Mouse (Mus musculus) hindbrain, postnatal 0 days (tissue): ENCODE measurements around the gene Dnah14. TPM values are rescaled to one million over a fixed set of nuclear protein-coding genes. Genes with fewer than 3 reads are reported as not detected.

Source experiments
- ATAC-seq: fragments of 200-750 bp; cut with Nextera tagmentation; 2 replicates; pipeline ENCODE4 v1.8.0; 2017; ENCODE audit warnings: mild to moderate bottlenecking, moderate TSS enrichment, moderate library complexity
- DNase-seq: peaks from one replicate; pipeline ENCODE4 v3.0.0-alpha.2; 2015; ENCODE audit warnings: low spot score
- H3K27ac ChIP-seq: fragments of 300-500 bp; sonication (generic); 2 replicates; pipeline ENCODE4 v1.5.1; 2014; ENCODE audit warnings: mild to moderate bottlenecking
- H3K27me3 ChIP-seq: fragments of 300-500 bp; sonication (generic); 2 replicates; pipeline ENCODE4 v1.6.1; 2014; ENCODE audit warnings: low read length, mixed read lengths; ENCODE audit not compliant: insufficient read depth
- H3K36me3 ChIP-seq: fragments of 300-500 bp; sonication (generic); 2 replicates; pipeline ENCODE4 v1.6.1; 2014; ENCODE audit warnings: low read length, mixed read lengths; ENCODE audit not compliant: insufficient read depth
- H3K4me1 ChIP-seq: fragments of 300-500 bp; sonication (generic); 2 replicates; pipeline ENCODE4 v1.6.1; 2014; ENCODE audit warnings: antibody characterized with exemption, low read length, mixed read lengths; ENCODE audit not compliant: insufficient read depth
- H3K4me2 ChIP-seq: fragments of 300-500 bp; sonication (generic); 2 replicates; pipeline ENCODE4 v1.6.1; 2014; ENCODE audit warnings: low read depth, mild to moderate bottlenecking, low read length, moderate library complexity, mixed read lengths
- H3K4me3 ChIP-seq: fragments of 300-500 bp; sonication (generic); 2 replicates; pipeline ENCODE4 v1.5.1; 2014; ENCODE audit warnings: low read length
- H3K9ac ChIP-seq: fragments of 300-500 bp; sonication (generic); replicated peaks from 2 replicates; pipeline ENCODE4 v1.6.1; 2014; ENCODE audit warnings: mild to moderate bottlenecking, low read length, moderate library complexity, mixed read lengths
- H3K9me3 ChIP-seq: fragments of 300-500 bp; sonication (generic); 2 replicates; pipeline ENCODE4 v1.6.1; 2016; ENCODE audit warnings: low read length, mixed read lengths
- CTCF ChIP-seq: IDR thresholded peaks from 2 replicates; pipeline ENCODE4 v1.5.1; 2016; ENCODE audit warnings: antibody characterized with exemption, control low read depth, low read depth
- WGBS: fragments of 180-500 bp; shearing (Covaris S2); extraction: QIAGEN DNeasy Blood & Tissue Kit; methylation state at CpG from one replicate; pipeline ENCODE4 v1.1.7; 2014; 5-methylcytosine and 5-hydroxymethylcytosine counted together
- polyA plus RNA-seq: library from polyadenylated mRNA; unstranded; fragments of >200 nt; fragmentation: Nextera tagmentation; extraction: Ambion mirVana; gene quantifications from 2 replicates; pipeline ENCODE4 v1.2.1, GENCODE M21; 2015
- total RNA-seq: library from RNA; depleted of rRNA; stranded (reverse); fragments of >200 nt; gene quantifications from 2 replicates; pipeline ENCODE4 v1.2.3, GENCODE M21; 2014

The Dnah14 gene
- total and polyA plus RNA-seq, 2 experiments from 2014 or later = 0.05 to 0.80 TPM

DNA sequence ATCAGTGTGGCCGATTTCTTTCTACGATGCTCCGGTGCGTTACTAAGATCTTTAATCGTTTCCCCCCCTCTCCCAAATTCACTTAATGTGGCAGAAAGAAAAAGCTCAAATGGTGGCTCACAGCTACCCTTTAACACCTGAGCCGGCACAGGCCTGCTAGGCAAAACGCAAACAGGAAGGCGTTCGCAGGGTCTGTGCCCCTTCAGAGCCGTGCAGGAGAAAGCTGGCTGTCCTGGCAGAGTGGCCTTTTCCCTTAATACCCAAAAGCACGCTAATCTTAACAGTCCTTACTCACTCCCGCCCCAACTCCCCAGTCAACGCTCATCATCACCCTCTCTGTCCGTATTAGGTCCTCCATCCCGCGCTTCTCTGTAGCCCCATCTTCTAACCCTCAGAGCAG lies 265.0 kb downstream of the Dnah14 start:
- H3K9me3 ChIP-seq = no peaks in the 10 kb centered on the region
- peak overlapping the region; percentile 84 for H3K4me2 ChIP-seq
- no peak for ATAC-seq
- TF ChIP-seq CTCF = no peak
- peaks cover under 1% of the 10 kb centered on the region; the same call in 1 of the 2 replicates for H3K36me3 ChIP-seq
- under 1% methylated on average over 16 of the region's 16 CpGs for WGBS
- H3K4me1 ChIP-seq = peaks cover 9% of the 10 kb centered on the region; the same call in 1 of the 2 replicates
- peak; percentile 33 for DNase-seq
- peak overlapping the region; percentile 91 for H3K27ac ChIP-seq
- H3K9ac ChIP-seq = peak overlapping the region; percentile 71
- H3K4me3 ChIP-seq = peak overlapping the region; percentile 89
- H3K27me3 ChIP-seq = no peaks in the 10 kb centered on the region

DNA sequence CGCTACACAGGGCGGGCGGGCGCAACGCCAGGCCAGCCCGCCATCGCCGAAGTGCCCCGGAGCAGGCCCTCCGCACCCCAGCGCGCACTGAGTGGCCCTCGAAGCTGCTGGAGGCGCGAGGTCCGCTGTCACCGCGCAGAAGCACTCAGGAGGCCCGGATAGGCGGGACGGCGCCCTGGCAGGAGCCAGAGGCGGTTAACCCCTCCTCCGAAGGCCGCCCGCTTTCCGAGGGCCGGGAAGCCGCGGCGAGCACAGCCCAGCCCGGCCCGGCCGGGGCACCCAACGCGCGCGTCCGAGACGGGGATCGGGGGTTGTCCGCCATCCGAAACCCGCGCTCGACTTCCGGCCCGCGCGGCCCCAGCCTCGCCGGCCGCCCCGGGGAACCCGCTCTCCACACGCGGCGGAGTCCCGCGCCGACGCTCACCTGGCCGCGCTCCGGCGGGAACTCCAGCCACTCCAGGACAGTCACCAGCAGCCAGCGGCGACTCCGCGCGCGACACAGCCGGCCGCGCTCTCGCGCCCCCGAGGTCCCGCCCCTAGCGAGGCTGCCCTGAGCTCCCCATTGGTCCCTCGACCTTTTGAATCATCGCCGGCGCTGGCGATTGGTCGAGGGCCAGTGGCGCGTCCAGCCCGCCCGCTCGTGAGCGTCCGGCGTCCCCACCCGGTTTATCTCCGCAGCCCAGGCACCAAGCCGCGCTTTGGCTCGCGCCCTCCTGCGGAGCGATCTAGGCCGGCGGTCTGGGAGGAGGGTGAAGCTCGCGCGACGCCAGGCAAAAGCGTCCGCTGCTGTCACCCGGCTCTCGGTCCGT lies 265.7 kb downstream of the Dnah14 start:
- H3K9me3 ChIP-seq = no peaks in the 10 kb centered on the region
- no peaks in the 10 kb centered on the region for H3K36me3 ChIP-seq
- peak overlapping the region; percentile 84 for H3K4me2 ChIP-seq
- ATAC-seq (peak; percentile 98), DNase-seq (peak; percentile 97)
- H3K9ac ChIP-seq = peak overlapping the region; percentile 71
- H3K27me3 ChIP-seq = no peaks in the 10 kb centered on the region
- H3K4me3 ChIP-seq = peak overlapping the region; percentile 89
- TF ChIP-seq CTCF = peak; percentile 40
- H3K4me1 ChIP-seq = peaks cover 9% of the 10 kb centered on the region; the same call in 1 of the 2 replicates
- peak overlapping the region; percentile 91 for H3K27ac ChIP-seq
- WGBS = under 1% methylated on average over 103 of the region's 113 CpGs

DNA sequence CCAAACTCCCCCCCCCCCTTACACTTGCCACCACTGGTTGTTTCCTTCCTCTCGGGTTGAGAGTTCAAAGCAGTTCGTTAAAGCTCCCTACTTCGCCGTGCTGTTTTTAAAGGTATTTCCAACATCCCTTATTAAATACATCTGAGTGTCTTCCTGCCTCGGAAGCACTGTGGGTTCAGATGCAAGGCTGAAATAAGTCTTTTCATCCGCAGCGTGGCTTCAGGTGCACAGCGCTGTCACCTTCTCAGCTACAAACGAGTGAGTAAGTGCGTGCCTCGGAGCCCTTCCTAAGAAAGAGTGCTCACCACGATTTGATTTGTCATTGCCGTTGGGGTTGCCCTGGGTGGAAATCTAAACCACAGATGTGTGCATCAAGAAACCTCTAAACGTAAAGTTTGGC lies 266.4 kb downstream of the Dnah14 start, which contains the start of gene Lbr:
Lbr (minus strand) TSS at position 266 of the 400 bp plus-strand sequence.
- Histone ChIP-seq H3K4me1 (peaks cover 9% of the 10 kb centered on the region; the same call in 1 of the 2 replicates), H3K9ac (peak within 1 kb of the TSS; percentile 71), H3K27me3 (no peaks in the 10 kb centered on the region), H3K9me3 (no peaks in the 10 kb centered on the region), H3K36me3 (no peaks in the 10 kb centered on the region), H3K27ac (peak within 1 kb of the TSS; percentile 91), H3K4me2 (peak within 1 kb of the TSS; percentile 84), H3K4me3 (peak within 1 kb of the TSS; percentile 89)
- no peak for DNase-seq
- under 1% methylated on average over 14 of the region's 14 CpGs for WGBS
- no peak for TF ChIP-seq CTCF
- ATAC-seq = no peak

DNA sequence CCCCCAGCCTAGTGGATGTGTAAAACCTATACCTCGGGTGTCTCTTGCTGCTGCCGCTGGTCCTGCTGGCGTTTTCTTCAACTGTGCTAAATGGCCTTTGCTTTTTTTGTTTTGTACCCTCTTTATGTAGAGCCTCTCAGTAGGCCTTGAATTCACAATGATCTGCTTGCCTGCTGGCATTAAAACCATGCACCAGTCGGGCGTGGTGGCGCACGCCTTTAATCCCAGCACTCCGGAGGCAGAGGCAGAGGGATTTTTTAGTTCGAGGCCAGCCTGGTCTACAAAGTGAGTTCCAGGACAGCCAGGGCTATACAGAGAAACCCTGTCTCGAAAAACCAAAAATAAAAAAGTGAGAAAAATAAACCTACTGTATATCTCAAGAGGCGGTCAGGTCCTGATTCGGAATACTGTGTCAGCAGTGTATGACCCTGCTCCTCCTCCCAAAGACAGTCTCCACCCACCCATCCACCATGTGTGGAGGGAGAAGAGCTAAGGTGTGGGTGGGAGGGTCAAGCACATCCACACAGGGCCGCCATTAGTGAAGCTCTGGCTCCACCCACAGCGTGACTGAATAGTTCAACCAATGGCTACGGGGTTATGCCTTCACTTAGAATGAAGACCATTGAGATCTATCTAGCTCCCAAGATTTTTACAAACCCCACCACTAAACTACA lies 268.7 kb downstream of the Dnah14 start:
- Histone ChIP-seq H3K27me3 (no peaks in the 10 kb centered on the region), H3K27ac (no peak overlapping the region), H3K9me3 (no peaks in the 10 kb centered on the region), H3K36me3 (no peaks in the 10 kb centered on the region), H3K4me1 (peaks cover 6% of the 10 kb centered on the region; the same call in 1 of the 2 replicates), H3K4me3 (no peak overlapping the region), H3K4me2 (no peak overlapping the region), H3K9ac (no peak overlapping the region)
- no peak for ATAC-seq
- no peak for TF ChIP-seq CTCF
- no peak for DNase-seq
- 76% methylated on average over 15 of the region's 15 CpGs for WGBS

DNA sequence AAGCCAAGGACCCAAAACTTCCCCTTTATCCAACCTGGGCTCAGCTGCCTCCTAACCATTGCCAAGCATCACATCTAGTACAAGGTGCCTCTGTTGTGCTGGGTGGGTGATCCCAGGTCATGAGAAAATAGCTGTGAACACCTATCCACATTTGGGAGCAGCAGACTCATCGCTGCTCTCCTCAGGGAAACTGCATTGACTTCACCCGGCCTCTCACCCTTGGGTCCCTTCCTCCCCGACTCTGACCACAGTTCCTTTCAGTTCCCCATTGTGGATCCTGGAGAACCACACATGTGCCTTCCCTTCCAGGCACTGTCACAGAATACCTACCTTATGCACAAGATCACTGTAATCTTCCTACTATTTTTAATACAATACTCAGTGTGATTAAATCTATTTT lies 269.4 kb downstream of the Dnah14 start:
- H3K36me3 ChIP-seq = no peaks in the 10 kb centered on the region
- no peak for TF ChIP-seq CTCF
- peaks cover 5% of the 10 kb centered on the region; the same call in 1 of the 2 replicates for H3K4me1 ChIP-seq
- WGBS = 87% methylated on average over 3 of the region's 3 CpGs
- no peak overlapping the region for H3K27ac ChIP-seq
- H3K9ac ChIP-seq = no peak overlapping the region
- DNase-seq (no peak), ATAC-seq (no peak)
- H3K9me3 ChIP-seq = no peaks in the 10 kb centered on the region
- no peak overlapping the region for H3K4me3 ChIP-seq
- no peaks in the 10 kb centered on the region for H3K27me3 ChIP-seq
- H3K4me2 ChIP-seq = no peak overlapping the region

DNA sequence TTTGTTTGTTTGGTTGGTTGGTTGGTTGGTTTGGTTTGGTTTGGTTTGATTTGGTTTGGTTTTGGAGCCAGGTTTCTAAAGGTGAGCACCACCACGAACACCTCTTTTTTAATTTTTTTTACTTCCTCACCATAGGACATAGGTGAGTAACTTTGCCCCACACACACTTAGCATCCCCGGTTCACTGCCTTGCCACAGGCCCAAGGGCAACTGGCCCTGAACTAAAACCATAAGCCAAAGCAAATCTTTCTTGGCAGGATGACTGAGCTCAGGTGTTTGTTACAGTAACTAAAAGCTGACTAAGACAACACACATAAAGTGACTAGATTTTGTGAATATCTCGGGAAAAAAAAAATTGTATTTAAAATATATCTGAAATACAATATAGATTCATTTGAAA lies 271.0 kb downstream of the Dnah14 start:
- Histone ChIP-seq H3K4me3 (no peak overlapping the region), H3K27me3 (no peaks in the 10 kb centered on the region), H3K36me3 (no peaks in the 10 kb centered on the region), H3K4me1 (peaks cover 5% of the 10 kb centered on the region; the same call in 1 of the 2 replicates), H3K4me2 (no peak overlapping the region), H3K27ac (no peak overlapping the region), H3K9me3 (no peaks in the 10 kb centered on the region), H3K9ac (no peak overlapping the region)
- no peak for DNase-seq
- no peak for ATAC-seq
- TF ChIP-seq CTCF = no peak
- 95% methylated on average over 3 of the region's 3 CpGs for WGBS
